In genomic region chr5:149924501-149924900, GRCm38 (mm10) we compare ENCODE assay signal across 15 mouse cellular contexts.
DNase-seq lines count a peak whose midpoint lies in the region.
"Had no signal": no experiment of that assay in that cellular context is flagged by ENCODE, and none has a peak within 500 bp of the region (broad histone marks: within the 10 kb centered on the region; RNA-seq: fewer than 3 reads in every experiment).

No protein-coding gene starts in this region.

- DNase-seq in adrenal gland, adult (ENCODE audit: inconsistent age in 2 of 2, low spot score in 1 of 2): peak; percentile 33 to 71
- no peak for DNase-seq in adrenal gland, postnatal 25 days
- peak; percentile 26 for DNase-seq in adrenal gland, adult 8-10 months
- DNase-seq in adrenal gland, adult 18-20 months (ENCODE audit: low spot score in 2 of 2): no peak
- DNase-seq in adrenal gland, postnatal 10 days: peak; percentile 43
- peak; percentile 39 to 48 for DNase-seq in adrenal gland, postnatal 36 days
- DNase-seq in urinary bladder, postnatal 25 days (ENCODE audit: low spot score): no peak
- DNase-seq: B cell, adult 2 months; cerebellum, adult 11 months; cerebellum, adult 18-20 months; cerebellum, adult 8-10 months; cerebellum, adult 9-11 months; cerebellum, postnatal 14 days; cerebellum, postnatal 36 days; embryo, embryonic 11 days had no signal

Comparison
In these comparisons a context has a peak if more than half of its experiments do, and no peak if none do; other contexts are left out.
1. DNase-seq: peak in adrenal gland, adult (2 of 2), adrenal gland, adult 8-10 months (single experiment), adrenal gland, postnatal 10 days (single experiment) and adrenal gland, postnatal 36 days (2 of 2); none in adrenal gland, postnatal 25 days (single experiment), adrenal gland, adult 18-20 months (0 of 2) and urinary bladder, postnatal 25 days (single experiment).